Mouse (Mus musculus) urinary bladder, postnatal 10 days (tissue): ENCODE data around the gene Plekhg3.

ENCODE experiments used
- DNase-seq: peaks from one replicate; pipeline ENCODE4 v3.0.0; 2022; ENCODE audit warnings: low spot score

The Plekhg3 gene

DNA sequence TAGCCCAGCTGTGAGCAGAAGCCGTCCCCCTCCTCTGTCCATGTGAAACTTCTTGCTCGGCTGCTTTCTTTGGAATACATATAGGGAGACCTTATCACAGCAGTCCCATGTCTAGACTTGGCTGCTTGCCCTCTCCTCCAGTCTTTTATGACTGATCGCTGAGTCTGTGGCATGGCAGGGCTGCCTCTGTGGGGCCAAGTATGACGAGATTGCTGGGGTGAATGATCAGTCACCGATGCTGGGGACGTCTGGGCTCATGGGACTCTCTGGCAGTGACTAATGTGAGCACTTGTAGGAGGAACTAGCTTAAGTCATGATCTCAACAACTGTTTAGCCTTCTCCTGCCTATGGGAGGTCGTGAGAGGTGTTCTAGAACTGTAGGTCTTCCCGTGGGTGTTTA, 21.6 kb downstream of the Plekhg3 start:
- DNase-seq: no peak

DNA sequence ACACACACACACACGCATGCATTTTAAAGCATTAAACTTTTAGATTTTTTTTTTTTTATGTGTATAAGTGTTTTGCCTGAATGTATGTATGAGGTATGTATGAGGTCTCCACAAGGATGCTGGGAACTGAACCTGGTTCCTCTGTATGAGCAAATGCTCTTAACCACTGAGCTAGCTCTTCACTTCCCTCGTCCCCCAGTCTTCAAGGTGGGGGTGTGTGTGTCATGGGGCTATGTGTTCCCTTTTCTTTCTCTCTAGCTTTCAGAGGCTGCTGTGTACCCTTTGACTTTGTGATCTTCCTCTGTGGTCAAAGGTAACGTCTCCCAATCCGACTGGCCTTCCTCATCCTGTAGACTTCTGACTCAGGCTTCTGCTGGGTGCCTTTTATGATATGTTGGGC, 22.3 kb downstream of the Plekhg3 start:
- DNase-seq: no peak

DNA sequence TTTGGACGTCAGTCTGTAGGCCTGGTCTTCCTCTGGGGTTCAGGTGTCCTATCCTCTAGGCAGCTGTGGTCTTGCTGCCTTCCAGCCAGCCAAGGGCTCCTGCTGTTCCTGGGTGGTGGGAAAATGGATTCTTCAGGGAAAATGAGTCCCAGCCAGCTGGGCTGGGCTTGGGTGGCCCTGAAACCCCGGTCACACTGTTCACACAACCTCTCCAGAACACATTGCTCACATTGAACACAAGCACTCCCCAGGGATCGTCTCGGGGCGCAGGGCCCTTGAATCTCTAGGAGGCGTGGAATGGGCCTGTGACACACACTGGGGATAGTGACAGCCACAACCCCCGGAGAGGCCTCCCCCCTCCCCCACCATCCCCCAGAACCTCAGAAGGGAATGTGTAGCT, 23.2 kb downstream of the Plekhg3 start:
- DNase-seq: no peak

DNA sequence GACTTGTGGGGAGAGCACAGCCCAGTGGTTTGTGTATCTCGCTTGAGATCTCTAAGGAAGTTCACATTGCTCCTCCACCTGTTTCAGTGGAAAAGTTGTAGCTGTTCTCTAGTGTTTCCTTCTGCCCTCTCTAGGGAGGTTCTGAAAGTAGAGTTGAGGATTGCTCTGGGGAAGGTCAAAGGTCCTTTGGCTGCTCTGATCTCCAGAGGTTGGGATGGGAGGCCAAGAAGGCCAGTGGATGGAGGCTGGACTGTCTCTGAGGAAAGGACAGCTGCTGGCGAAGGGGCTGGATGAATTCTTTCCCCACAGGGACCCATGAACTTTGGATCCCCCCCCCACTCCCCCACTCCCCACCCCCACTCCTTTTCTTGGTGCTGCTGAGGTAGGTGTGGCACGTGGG, 23.7 kb downstream of the Plekhg3 start:
- no peak for DNase-seq

DNA sequence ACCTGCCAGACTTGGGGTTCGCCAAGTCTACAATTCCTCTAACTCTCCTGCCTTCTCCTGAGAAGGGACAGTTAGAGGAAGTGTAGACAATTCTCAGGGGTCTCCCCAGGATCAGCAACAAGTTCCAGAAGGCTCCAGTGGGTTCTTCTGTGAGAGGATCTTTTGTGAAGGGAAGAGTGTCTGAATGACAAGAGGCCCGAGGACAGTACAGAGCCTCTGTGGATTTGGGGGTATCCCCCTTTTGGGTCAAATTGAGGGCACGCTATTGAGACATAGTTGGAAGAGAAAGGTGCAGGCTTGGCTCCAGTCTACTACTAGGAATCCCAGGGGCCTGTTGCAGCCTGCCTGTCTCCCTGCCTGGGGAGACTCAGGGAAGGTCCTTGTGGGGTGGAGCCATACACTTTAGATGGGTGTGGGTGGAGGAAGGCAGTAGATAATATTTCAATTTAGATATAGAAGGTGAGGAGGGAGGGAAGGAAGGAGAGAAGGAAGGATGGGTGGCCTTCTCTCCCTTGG, 24.2 kb downstream of the Plekhg3 start:
- DNase-seq: no peak

DNA sequence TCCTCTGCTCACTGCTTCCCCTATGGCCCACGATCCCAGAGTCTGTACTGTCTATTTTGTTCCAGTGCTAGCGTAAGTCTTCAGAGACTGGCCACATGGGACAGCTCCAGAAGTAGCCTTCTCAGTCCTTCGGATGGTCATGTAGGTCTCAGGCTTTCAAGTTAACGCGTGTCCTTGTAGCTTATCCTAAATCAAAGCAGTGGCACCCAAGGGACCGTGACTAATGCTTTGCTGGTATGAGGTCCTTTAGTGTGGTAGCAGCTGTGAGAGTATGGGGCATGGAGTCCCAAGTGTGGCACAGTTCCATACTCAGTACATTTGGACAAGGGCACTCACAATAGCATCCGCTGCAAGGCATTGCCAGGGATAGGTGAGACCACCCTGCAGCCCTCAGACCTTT, 25.5 kb downstream of the Plekhg3 start:
- no peak for DNase-seq

DNA sequence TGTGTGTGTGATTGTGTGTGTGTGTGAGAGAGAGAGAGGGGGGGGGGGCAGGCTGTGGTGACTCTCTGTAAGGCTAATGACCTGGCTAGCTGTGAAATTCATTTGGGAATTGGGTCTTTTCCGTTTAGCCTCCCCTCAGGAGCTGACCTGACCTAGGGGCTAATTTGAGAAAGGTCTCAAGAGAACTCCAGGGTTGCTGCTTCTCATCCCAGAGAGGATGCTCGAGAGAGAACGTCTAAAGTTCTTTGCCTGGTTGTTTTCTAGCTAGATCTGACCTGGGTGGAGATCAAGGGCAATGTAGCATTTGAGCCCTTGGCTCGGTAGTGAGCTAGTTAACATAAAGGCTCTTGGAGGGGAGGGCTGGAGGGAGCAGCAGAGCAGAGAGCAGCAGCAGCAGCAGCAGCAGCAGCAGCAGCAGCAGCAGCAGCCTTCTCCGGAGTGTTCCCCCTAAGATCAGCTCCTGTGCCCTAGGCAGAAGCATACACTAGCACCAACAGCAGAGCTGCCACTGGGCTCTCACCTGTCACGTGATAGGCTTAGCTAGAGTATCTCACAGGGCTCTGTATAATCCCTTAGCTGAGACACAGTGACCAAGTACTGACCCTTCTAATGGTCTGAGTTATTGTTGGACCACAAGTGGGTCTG, 26.2 kb downstream of the Plekhg3 start:
- no peak for DNase-seq

DNA sequence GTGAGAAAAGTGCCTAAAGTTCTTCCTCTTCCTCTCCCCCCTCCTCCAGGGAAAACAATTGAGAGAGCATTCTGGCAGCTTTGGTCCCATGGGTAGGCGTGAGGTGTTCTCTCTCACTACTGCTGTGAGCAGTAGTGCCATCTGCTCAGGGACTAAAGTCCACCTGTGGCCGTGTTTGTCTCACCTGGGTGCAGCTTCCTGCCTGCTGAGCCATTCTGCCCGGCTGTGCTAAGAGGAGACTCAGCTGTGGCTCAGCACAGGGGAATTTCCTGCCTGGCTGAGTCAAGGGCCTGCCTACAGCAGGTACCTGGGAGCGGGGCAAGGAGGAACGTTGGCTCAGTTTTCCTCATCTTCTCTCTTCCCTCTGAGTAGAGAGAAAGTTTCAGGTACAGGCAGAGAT, 27.5 kb downstream of the Plekhg3 start:
- DNase-seq: no peak

DNA sequence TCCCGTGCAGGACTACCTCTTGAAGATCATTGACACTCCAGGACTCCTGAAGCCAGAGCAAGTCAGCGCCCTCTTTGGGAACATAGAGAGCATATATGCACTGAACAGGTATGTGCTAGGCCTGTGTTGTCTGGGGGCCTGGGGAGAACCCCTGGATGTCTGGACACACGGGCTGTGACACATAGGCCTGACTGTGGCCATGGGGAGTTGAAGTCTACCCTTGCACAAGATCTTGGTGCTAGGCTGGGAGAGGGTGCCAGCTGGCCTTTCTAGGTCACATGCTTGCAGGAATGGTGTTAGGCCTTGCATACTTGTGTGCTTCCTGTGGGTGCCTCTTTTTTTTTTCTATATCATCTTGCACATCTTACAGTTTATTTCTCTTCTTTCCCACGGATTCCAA, 31.5 kb downstream of the Plekhg3 start:
- no peak for DNase-seq

DNA sequence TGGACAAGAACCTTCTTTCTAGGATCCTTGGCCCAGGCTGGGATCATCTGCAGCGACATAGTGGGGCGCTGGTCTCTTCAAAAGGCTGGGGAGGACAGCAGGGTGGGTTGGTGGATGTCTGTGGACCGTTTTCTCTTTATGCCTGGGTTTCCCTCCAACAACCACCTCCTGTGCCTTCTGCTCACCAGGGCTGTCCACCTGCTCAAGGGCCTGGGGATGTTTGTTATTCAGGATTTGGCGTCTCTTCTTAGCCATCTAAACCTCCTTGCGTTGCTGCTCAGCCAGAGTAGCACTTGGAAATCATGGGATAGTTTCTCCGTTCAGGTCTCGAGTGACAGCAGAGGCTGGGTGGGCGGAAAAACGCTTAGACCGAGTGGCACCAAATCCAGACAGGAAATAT, 35.6 kb downstream of the Plekhg3 start:
- no peak for DNase-seq

DNA sequence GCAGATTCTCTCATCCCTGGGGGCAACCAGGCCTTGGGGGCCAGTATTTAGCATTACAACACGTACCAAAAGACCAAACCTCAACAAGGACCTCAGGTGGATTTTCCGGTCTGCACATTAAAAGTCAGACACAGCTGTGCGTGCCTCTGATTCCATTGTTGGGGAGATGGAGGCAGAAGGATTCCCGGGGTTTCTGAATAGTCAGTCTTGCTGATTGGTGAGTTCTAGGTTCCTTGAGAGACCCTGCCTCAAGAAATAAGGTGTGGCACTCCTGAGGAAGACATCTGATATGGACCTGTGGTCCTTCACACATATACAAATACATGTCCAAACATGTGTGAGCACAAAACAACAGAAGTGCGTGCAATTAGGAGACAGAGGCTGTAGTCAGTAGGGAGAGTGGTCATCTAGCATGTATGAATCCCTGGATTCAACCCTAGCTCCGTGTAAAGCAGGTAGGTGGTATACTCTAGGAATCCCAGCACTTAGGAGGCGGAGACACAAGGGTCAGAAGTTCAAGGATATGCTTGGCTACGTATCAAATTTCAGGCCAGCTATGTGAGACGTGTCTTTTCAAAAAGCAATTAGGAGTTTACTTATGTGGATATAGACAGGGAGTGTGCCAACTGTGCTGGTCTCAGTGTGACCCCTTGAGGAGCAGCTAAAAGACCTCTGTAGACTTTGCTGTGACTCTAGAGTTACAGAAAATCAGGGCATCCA, 39.7 kb downstream of the Plekhg3 start:
- no peak for DNase-seq

DNA sequence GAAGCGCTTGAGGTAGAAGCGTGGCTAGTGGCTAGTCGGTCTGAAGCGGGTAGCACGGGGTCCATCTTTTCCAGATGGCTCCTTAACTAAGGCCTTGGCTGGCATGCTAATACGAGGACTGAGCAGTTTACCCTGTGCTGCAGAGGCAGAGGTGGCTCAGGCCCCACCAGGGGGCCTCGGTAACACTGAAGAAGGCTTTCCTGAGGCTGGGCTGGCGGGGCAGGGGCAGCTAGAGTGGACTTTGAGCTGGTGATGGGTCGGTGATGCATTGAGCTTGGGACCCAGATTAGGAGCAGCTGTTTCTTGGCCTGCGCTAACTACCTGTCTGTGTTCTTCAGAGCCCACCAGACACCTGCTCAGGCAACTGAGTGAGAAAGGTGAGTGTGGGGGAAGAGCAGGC, 40.6 kb downstream of the Plekhg3 start:
- no peak for DNase-seq

DNA sequence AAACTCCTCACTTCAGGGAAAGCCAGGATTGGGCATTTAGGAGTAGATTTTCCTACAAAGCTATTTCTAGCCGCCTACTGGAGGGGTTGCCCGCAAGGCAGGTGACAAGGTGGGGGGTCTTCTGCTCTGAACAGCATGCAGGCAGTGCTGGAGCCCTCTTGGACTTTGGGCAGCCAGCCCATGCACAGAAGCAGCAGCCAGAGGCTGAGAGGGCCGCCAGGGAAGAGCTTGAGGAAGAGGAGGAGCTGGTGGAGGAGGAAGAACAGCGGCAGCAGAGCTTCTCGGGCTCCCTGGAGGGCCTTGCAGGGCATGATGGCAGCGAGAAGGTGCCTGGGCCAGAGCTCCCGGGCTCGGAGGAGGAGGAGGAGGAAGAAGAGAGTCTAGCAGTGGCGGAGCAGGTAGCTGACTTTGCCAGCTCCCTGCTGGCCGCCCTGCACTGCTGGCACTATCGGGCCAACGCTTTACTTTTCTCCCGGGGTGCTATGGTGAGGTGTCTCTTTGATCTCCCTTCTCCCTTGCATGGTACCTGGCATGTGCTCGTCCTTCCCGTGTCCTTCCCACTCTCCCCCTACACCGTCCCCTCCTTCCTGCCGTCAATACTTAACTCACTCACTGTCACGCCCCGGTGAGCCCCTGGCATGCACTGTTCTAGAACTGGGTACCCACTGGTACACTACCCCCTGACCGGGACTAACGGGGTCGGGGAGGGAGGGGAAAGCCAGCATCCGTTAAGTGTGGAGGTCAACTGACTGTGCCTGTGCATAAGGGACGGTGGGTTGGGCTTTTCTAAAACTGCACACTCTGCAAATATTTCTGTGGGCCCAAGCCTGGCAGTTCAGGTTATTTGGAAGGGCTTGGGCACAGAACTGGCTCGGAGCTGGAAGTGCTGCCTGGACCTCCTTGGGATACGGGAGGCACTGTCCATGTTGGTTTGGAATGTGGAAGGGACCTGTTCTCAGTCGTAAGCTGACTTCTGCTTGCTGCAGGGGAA, 41.9 kb downstream of the Plekhg3 start:
- DNase-seq: no peak

DNA sequence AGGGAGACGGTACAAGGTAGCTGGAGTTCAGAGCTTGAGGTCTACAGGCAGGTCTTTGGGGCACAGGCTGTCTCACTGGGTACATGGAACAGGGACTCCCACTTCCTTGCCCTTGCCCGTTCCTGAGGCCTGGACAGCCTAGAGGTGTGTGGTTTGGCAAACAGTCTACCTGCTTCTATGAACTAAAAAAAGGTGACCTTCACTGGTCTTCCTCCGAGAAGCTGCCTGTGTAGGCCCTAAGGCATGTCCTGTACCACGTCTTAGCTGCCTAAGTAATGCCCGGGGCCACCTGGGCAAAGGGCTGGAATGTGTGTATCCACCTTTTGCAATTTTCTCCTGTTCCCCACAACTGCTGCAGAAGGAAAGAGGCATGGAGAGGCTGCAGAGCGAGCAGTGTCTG, 42.7 kb downstream of the Plekhg3 start:
- DNase-seq: no peak

DNA sequence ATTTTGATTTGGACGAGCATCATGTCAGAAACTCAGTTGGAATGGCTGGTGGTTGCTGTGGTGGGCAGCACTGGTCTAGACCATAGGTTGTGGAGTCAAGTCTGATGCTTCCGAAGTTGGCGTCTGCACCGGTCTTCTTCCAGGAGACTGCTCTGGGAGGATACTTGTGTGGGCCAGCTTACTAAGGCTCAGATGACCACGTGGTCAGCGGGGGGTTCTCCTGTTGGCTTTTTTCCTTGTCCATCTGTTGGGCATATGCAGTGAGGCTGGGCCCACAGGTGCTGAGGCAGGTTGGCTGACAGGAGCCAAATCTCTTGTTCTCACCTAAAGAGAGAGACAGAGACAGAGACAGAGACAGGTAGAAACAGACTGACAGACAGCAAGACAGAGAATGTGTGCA, 44.1 kb downstream of the Plekhg3 start:
- DNase-seq: no peak

DNA sequence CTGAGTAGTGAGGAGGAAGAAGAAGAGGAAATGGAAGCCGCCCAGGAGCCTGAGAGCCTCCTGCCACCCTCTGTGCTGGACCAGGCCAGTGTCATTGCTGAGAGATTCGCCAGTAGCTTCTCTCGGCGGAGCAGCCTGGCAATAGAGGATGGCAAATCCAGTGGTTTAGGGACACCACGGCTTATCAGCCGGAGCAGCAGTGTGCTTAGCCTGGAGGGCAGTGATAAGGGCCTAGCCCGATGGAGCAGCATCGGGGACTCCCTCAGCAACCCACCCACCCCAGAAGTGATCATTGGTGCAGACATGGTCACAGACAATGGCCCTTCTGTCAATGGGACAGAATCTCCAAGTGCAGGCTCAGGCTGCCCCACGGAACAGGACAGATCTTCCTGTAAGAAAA, 45.4 kb downstream of the Plekhg3 start:
- no peak for DNase-seq

DNA sequence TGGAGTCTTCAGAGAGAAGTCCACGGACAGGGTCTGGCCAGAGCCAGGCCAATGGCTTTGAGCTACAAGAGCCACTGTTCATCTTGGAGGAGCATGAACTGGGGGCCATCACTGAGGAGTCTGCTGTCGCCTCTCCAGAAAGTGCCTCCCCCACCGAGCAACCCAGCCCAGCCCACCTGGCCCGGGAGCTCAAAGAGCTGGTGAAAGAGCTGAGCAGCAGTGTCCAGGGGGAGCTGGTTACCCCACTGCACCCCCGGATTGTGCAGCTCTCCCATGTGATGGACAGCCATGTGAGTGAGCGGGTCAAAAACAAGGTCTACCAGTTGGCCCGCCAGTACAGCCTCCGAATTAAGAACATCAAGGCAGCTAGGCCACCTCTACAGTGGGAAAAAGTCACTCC, 46.1 kb downstream of the Plekhg3 start:
- no peak for DNase-seq

DNA sequence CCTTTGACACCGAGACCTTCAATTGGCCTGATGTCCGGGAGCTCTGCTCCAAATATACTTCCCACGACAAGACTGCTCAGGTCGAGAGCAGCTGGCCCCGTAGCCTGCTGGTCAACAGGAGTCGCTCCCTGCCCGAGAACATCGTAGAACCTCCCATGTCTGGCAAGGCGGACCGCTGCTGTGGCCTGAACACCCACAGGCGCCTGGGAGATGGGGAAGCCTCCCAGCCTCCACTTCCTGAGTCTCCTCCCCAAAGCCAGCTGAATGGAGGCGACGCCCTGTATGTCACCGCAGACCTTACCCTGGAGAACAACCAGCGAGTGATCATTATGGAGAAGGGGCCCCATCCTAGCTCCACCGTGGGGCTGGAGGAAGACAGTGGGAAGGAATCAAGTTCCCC, 47.2 kb downstream of the Plekhg3 start:
- DNase-seq: no peak

DNA sequence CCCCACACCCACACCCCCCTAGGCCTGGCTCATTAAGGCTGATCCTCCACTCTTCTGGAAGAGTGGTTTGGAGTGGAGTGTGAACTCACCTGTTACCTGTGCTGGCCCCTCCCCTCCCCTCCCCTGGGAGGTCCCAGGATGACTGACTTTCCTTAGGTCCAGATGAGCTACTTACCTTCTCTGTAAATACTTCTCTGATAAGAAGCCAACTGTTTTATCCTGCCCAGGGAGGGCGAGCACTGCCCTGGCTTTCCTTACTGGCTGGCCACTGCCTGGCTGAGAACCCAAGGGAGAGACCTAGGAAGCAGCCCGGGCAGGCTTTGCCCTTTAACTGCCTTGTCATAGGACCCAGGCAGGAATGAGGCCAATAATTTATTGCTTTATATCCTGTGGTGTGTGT, 47.8 kb downstream of the Plekhg3 start:
- no peak for DNase-seq

DNA sequence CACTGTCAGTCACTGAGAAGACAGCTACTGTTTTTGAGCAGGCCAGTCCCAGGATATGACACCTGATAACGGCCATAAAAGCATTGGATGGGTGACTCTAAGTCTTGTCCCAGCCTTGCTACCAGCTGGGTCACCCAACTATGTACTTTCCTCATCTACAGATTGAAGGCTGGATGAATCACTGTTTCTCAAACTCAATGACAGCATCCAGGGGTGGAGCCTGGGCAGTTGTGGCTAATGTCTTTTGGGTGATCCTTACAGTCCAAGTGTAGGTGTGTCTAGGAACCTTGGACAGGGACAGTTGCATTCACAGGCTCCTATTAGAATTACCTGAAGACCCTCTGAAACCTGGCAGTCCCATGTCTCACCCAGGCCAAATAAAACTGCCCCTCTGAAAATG, 49.1 kb downstream of the Plekhg3 start:
- no peak for DNase-seq

DNA sequence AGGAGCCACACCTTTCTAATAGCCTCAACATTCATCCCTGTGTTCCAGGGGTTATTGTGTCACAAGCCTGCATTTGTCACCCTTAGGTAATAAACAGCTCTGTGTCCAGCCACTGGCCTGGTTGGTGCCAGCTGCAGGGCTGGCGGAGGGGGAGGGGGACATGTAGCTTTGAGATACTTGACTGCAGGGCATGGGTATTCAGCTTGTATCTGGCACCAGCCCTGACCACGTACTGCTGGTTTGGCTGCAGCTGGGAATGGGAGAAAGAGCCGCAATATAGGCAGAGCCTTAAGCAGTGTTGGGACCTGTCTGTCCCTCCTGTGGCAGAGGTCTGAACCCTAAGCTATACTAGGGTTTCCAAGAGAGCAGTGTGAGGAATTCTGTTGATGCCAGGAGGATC, 51.4 kb downstream of the Plekhg3 start:
- no peak for DNase-seq

DNA sequence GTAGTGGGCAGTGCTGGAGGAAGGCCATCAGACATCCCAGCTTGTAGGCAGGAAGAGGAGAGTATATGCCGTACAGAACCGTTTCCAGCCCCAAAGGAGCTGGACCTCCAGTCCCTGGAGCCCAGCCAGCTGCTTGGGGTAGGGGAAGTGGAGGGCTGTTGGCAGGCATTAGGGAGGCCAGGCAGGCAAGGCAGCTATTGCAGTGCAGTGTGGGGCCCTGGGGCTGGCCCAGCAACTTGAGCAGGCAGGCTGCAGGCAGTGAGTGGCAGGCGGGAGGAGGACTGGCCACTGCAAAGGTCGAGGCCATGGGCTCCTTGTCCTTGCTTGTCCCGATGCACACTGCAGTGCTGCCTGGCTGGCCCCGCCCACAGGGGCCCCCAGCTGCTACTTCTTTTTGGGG, 52.1 kb downstream of the Plekhg3 start:
- DNase-seq: no peak

DNA sequence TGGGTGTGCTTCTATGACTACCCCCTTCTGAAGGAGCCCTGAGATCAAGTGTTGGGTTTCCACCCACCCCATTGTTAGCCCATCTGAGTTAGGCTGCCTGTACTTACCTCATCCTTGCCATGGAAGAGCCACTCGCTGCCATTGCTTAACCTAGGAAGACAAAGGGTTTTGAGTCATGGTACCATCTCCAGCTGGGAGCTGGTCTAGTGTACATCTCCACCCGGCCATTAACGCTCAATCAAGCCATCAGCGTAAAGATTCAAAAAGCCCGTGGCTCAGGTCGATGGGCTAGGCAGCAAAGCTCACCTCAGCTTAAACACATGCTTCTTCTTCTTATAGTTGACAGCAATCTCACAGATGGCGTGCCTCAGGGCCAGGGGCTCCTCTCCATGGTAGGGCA, 52.8 kb downstream of the Plekhg3 start:
- DNase-seq: no peak
